Mouse (Mus musculus) kidney, postnatal 10 days (tissue): ENCODE data around the gene Fntb.
"Not testable (repeated sequence)": the region's sequence is repeated elsewhere in the genome, so short reads cannot be mapped to it uniquely, and the experiment has no call there.

Source experiments
- DNase-seq: peaks from one replicate; pipeline ENCODE4 v3.0.0; 2021; ENCODE audit warnings: mixed read lengths

Fntb gene

DNA sequence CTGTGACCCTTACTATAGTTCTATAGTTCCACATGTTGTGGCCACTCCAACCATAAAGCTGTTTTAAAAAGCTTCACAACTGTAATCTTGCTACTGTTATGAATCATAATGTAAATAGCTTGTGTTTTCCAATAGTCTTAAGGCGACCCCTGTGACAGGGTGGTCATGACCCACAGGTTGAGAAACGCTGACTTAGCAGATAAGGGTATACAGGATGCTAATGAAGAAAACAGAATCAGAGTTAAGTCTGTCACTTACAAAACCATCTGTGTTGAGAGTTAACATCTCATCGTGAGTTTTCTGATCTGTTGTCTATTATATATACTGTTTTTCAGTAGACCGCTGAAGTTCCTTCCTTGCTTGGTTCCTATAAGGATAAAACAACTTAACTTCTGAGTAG, 73.9 kb downstream of the Fntb start:
- no peak for DNase-seq

DNA sequence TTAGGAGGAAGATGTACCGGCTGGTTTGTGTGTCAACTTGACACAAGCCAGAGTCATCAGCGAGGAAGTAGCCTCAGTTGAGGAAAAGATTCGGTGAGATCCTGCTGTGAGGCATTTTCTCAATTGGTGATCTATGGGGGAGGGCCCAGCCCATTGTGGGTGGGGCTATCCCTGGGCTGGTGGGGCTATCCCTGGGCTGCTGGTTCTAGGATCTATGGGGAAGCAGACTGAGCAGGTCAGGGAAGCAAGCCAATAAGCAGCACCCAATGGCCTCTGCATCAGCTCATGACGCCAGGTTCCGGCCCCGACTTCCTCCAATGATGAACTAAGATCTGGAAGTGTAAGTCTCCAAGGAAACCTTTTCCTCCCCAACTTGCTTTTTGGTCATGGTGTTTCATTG, 74.7 kb downstream of the Fntb start:
- no peak for DNase-seq

GRCm38 (mm10) chr12:76844346-76845061, 79.1 kb downstream of the Fntb start:
- DNase-seq, result no peak

DNA sequence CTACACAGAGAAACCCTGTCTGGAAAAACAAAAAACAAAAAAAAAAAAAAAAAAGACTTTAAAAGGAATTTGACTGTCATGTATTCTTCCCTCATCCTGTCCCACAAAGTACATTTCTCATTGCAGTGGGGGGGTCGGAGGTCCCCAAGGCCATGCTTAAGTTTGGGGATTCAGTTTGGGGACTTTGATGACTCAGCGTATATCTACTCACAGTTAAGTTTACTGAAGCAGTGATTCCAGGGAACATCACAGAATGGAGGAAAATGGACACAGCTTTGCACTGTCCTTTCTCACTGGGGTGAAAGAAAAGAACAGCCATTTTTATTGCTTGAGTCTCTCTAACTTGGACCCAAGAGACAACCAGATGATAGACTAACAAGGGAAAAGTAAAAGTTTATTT, 87.0 kb downstream of the Fntb start:
- no peak for DNase-seq

GRCm38 (mm10) chr12:76853378-76854142, 88.2 kb downstream of the Fntb start:
- no peak for DNase-seq

DNA sequence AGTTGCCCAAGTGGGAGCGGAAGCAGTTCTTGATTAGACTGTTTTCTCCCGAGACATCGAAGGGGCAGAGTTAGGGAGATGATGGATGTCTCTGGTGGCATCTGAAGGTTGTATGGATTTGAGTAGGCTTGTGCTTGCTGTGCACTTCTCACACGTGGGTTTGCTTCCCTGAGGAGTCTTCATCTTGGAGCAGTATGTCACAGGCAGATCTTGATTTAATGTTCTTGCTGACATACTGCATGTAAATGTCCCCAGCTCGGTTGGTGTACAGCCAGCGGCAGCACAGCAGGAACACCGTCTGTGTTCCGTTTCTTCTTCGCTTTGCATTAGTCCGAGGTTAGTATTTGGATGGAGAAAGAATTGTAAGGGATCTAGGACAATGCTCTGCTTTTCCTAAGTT, 91.7 kb downstream of the Fntb start:
- no peak for DNase-seq

- DNase-seq, result not testable (repeated sequence)
Measured at GRCm38 (mm10) chr12:76858788-76859187, 93.4 kb downstream of the Fntb start.

GRCm38 (mm10) chr12:76863651-76864050, 98.3 kb downstream of the Fntb start:
- no peak for DNase-seq

DNA sequence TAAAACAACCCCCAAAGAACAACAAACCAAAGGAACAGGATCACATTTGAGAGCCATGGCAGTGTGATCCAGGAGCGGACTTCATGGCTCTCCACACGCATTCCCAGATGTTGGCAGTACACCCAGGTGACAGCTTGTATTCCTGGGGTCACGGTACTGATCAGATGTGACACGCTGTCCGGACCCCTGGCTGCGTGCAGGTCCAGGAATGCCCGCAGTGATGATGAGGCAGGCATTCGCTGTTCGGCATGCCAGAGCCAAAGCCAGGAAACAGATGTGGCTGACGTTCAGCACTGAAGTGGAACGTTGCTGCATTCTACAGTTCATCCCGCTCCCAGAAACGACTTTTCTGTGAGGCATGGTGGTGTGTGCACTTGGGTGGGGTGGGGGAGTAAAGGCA, 99.9 kb downstream of the Fntb start:
- no peak for DNase-seq

DNA sequence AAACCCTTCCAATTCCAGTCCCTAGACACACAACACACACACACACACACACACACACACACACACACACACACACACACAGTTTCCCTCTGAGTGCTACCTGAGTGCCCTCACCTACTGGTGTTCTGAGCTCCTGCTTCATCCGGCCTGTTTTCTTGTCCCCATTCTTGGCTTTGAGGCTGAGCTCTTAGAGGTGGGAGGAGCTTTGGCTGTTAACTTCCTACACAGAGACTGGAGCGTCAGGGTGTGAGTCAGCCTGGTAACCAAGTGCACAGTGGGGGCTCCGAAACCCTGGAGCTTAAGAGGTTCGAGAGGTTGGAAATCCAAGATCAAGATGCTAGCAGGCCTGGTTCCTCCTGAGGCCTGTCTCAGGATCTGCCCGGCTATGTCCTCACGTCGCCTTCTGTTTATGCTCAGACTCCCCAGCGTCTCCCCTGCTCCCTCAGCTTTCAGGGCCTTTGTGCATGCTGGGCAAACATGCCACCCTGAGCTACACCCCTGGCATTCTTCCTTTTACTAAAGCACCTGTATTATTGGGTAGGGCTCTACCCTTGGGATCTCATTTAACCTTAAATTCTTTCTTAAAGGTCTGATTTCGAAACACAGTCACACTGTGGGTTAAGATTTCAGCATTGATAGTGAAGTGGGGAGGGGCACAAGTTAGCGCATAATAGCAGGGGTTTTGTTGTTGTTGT, 102.3 kb downstream of the Fntb start:
- DNase-seq, result no peak

- no peak for DNase-seq
Measured at GRCm38 (mm10) chr12:76868463-76869198, 103.2 kb downstream of the Fntb start.

DNA sequence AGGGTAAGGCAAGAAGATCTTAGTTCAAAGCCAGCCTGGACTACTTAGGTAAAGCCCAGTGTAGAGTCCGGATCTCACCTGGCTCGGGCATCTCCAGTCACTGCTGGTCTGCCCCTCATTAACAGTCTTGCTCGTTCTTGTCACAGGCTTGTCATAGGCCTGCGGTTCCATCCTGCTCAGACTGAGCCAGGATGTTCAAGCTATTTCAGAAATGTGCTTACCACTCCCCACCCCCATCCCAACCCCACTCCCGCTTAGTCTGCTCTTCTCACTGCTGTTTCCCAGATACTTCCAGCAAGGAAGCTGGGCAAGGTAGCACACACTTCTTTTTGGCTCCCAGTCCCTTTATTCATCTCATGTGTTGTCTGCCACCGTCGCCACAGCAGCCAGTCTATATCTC, 104.2 kb downstream of the Fntb start:
- DNase-seq, result no peak

- DNase-seq, result no peak
Measured at GRCm38 (mm10) chr12:76872767-76873316, 107.5 kb downstream of the Fntb start.

- DNase-seq, result no peak
Measured at GRCm38 (mm10) chr12:76874826-76875225, 109.4 kb downstream of the Fntb start.

GRCm38 (mm10) chr12:76879242-76879641, 113.9 kb downstream of the Fntb start:
- DNase-seq, result peak; percentile 79

DNA sequence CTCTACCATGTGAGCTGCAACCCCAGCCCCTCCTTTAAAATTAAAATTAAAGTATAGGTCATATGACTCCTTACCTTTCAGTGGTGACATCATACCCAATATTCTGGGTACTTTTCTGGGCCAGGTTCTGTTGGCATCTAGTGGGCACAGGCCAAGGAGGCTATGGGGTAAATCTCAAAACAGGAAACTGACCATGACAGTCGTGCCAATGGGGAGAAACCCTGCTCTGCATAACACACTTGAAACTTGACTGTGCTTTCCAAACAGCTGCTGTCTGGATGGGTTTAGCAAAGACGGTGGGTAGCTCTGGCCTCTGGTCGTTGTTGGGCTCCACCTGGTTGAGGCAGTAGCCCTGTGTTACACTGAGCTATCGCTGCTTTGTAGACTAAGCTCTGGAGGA, 114.7 kb downstream of the Fntb start:
- DNase-seq, result no peak

DNA sequence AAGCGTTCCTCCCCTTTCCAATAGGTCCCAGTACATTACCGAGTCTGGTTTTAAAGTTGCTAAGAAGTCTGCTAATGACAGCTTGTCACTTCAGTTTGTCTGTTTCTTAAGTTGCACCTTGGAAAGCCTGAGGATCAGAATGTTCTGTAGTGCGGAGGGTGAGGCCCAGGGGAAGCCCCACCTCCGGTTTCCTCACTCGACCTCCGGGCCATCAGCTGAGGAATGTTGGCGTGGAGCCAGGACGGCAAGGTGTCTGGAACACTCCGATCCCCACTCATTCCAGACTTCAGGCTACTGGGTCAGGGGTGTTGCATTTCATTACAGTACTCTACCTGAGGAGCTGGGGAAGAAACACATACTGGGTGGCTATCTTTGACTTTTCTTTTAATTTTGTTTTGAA, 118.4 kb downstream of the Fntb start:
- peak; percentile 93 for DNase-seq

DNA sequence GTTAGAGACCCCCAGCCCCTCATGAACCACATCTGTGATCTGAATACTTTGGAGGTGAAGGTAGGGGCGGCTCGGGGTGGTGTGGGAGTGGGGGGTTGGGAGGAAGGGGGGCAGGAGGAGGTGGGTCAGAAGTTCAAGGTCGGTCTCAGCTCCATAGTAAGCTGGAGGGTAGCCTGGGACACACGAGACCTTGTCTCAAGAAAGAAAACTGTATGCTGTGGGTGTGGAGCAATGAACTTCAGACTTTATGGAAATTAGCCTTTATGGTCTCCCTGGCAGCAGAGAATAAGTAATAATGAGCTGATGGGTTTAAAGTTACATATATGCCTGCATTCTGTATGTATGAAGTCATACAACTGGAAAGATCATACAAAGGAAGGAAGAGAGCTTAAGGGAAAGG, 119.7 kb downstream of the Fntb start:
- DNase-seq, result no peak

DNA sequence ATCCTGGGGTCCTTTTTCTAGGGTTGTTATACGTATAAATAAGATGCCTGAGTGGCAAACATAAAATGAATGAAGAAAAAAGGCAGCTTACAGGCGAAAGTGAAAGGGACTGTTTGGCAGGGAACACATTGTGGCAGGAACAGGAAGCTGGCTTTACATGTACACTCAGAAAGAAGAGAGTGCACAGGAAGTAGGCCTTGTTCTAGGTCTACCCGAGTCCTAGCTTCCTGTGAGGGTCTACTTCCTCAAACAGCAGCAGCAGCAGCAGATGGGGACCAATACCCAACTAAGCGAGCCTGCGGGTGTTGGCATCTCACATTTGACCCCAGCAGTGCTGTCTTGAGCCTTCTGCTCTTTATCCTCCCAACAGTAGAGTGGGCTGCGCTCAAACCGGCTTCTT, 121.4 kb downstream of the Fntb start:
- DNase-seq, result no peak

DNA sequence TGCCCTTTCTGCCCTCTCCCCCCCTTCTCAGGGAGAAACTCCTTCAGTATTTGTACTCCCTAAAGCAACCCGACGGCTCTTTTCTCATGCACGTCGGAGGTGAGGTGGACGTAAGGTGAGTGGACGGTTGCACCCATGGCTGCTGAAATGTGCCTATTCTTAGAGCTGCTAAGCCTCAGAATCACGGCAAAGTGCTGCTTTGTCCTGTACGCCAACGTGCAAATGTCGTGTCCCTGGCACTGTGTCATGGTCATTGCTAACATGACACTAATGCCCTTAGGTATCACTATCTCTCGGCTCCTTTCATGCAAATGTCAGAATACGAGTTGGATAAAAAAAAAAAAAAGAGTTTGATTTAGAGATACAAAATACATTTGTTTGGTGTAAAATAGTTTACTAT, 122.6 kb downstream of the Fntb start:
- DNase-seq, result no peak

DNA sequence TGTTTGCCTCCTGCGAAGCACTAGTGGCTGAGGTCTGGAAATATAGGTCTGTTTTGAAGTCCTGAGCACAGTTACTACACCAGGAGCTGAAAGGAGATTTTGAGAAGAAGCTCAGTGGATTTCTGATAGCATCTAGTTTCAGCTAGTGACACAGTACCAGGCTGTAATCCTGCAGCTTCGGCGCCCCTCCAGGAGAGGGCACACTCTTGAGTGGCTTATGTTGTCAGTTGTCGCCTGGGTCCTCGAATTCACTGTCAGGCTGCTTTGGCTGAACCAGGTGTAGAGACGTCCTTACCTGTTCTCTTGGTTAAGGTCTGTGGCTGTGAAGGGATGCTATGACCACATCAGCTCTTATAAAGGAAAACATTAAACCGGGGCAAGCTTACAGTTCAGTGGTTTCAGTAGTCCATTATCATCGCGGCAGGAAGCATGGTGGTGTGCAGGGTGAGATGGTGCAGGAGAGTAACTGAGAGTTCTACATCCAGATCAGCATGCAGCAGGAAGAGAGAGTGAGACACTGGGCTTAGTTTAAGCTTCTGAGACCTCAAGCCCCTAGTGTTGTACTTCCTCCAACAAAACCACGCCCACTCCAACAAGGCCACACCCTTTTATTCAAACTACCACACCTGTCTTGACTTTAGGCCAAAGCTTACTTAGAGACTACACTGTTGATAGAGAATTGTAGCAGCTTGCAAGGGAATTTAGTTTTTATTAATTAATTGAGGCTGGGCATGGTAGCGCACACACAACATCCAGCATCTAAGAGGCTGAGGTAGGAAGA, 124.2 kb downstream of the Fntb start:
- DNase-seq, result no peak

GRCm38 (mm10) chr12:76891160-76891559, 125.8 kb downstream of the Fntb start:
- no peak for DNase-seq
